ENCODE assay signal across 28 mouse cellular contexts in the genomic region with DNA sequence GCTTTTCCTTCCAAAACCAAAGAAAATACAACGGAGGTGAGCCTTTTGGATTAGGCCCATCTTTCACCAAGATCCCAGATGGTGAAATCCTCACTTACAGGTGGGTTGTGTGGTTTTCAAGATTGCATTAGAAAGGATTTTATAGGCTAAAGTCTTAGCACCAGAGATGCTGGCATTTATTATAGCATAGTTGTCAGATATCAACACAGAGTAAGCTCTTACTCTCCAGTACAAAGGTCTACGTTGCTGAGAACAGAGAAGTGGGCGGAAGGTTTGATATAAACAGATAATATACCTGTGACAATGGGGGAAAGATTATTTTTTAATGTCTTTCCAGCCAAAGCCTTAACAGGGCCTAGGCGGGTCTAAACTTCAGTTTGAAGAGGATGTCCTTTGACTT. TPM values are rescaled to one million over a fixed set of nuclear protein-coding genes. Genes with fewer than 3 reads are reported as not detected.
DNase-seq lines count a peak whose midpoint lies in the region; ATAC-seq lines count a peak whose summit lies in the region.
"Had no signal": no experiment of that assay in that cellular context is flagged by ENCODE, and none has a peak within 500 bp of the region (broad histone marks: within the 10 kb centered on the region; RNA-seq: fewer than 3 reads in every experiment).

No protein-coding gene starts in this region.

- H3K27ac ChIP-seq in hindbrain, embryonic 12.5 days = no peak overlapping the region
- H3K27ac ChIP-seq in hindbrain, embryonic 11.5 days (ENCODE audit: low read depth, low read length) = no peak overlapping the region
- no peak overlapping the region for H3K27ac ChIP-seq in limb, embryonic 12.5 days
- H3K27ac ChIP-seq in limb, embryonic 10.5 days = no peak overlapping the region
- H3K27ac ChIP-seq: lung, embryonic 15.5 days; neural tube, embryonic 12.5 days had no signal

- DNase-seq in hindbrain, embryonic 11.5 days (ENCODE audit: low spot score) = no peak
- no peak for DNase-seq in limb, embryonic 10.5 days (ENCODE audit: low spot score)
- peak; percentile 90 for DNase-seq in fat pad, adult 2 months (ENCODE audit: extremely low read depth, low read depth, low spot score)
- no peak for DNase-seq in heart, adult 11 months
- DNase-seq in embryo, embryonic 9.5 days (ENCODE audit: extremely low spot score) = no peak
- DNase-seq: adrenal gland, postnatal 25 days; B cell, adult 2 months; cerebellum, adult 18-20 months; forebrain, postnatal 0 days; gastrocnemius, postnatal 10 days; heart, adult 18-20 months; heart, postnatal 4 days; kidney, adult 2 months; kidney, postnatal 10 days; layer of hippocampus, postnatal 36 days; left cerebral cortex, postnatal 4 days; right cerebral cortex, adult 18-20 months; spleen, adult 18-20 months; thymus, adult 18-20 months; thymus, postnatal 25 days had no signal

- no peaks in the 10 kb centered on the region for H3K9me3 ChIP-seq in hindbrain, embryonic 12.5 days (replicated peaks)
- H3K9me3 ChIP-seq in hindbrain, embryonic 11.5 days (ENCODE audit: control insufficient read depth, low read length) = no peaks in the 10 kb centered on the region
- H3K9me3 ChIP-seq in limb, embryonic 12.5 days = no peaks in the 10 kb centered on the region
- H3K9me3 ChIP-seq in limb, embryonic 10.5 days (replicated peaks) = no peaks in the 10 kb centered on the region
- H3K9me3 ChIP-seq: lung, embryonic 15.5 days; midbrain, embryonic 10.5 days; neural tube, embryonic 12.5 days had no signal

- H3K27me3 ChIP-seq in hindbrain, embryonic 12.5 days = no peaks in the 10 kb centered on the region
- no peaks in the 10 kb centered on the region for H3K27me3 ChIP-seq in hindbrain, embryonic 11.5 days (ENCODE audit: control insufficient read depth, insufficient read depth, low read length)
- H3K27me3 ChIP-seq in limb, embryonic 12.5 days = no peaks in the 10 kb centered on the region
- no peaks in the 10 kb centered on the region for H3K27me3 ChIP-seq in limb, embryonic 10.5 days (ENCODE audit: low read depth, poor library complexity, severe bottlenecking)
- H3K27me3 ChIP-seq: lung, embryonic 15.5 days; neural tube, embryonic 12.5 days had no signal

- peak overlapping the region; percentile 25 for H3K4me2 ChIP-seq in hindbrain, embryonic 12.5 days (replicated peaks)
- no peak overlapping the region; the same call in 1 of the 2 replicates for H3K4me2 ChIP-seq in hindbrain, embryonic 11.5 days (replicated peaks; ENCODE audit: low read depth, low read length)
- H3K4me2 ChIP-seq in limb, embryonic 12.5 days = peak overlapping the region; percentile 25; the same call in 1 of the 2 replicates
- H3K4me2 ChIP-seq: heart, embryonic 11.5 days; liver, embryonic 11.5 days; lung, embryonic 15.5 days had no signal

- 66% methylated on average over 4 of the region's 4 CpGs for WGBS in hindbrain, embryonic 12.5 days
- 65% methylated on average over 4 of the region's 4 CpGs for WGBS in hindbrain, embryonic 11.5 days
- WGBS in limb, embryonic 12.5 days = 73% methylated on average over 4 of the region's 4 CpGs
- WGBS in limb, embryonic 10.5 days = 82% methylated on average over 4 of the region's 4 CpGs

- no peak overlapping the region for H3K4me3 ChIP-seq in hindbrain, embryonic 12.5 days
- H3K4me3 ChIP-seq in hindbrain, embryonic 11.5 days (ENCODE audit: low read depth, low read length) = no peak overlapping the region
- no peak overlapping the region for H3K4me3 ChIP-seq in limb, embryonic 12.5 days (replicated peaks)
- no peak overlapping the region for H3K4me3 ChIP-seq in limb, embryonic 10.5 days
- H3K4me3 ChIP-seq: lung, embryonic 15.5 days; midbrain, embryonic 10.5 days; myocyte; neural tube, embryonic 12.5 days had no signal

- H3K36me3 ChIP-seq in hindbrain, embryonic 12.5 days = no peaks in the 10 kb centered on the region
- no peaks in the 10 kb centered on the region for H3K36me3 ChIP-seq in hindbrain, embryonic 11.5 days (ENCODE audit: control insufficient read depth, insufficient read depth, low read length)
- H3K36me3 ChIP-seq in limb, embryonic 12.5 days = no peaks in the 10 kb centered on the region
- H3K36me3 ChIP-seq in limb, embryonic 10.5 days = no peaks in the 10 kb centered on the region
- H3K36me3 ChIP-seq: lung, embryonic 15.5 days; midbrain, embryonic 10.5 days; neural tube, embryonic 12.5 days had no signal

- no peak for ATAC-seq in hindbrain, embryonic 12.5 days (ENCODE audit: low FRiP score)
- ATAC-seq in hindbrain, embryonic 11.5 days (ENCODE audit: low FRiP score) = no peak
- ATAC-seq in limb, embryonic 12.5 days (ENCODE audit: insufficient number of reproducible peaks, insufficient read depth, low FRiP score, low TSS enrichment, low read depth) = no peak

- H3K9ac ChIP-seq in hindbrain, embryonic 12.5 days = no peak overlapping the region
- H3K9ac ChIP-seq in hindbrain, embryonic 11.5 days (ENCODE audit: low read depth, low read length) = no peak overlapping the region
- H3K9ac ChIP-seq in limb, embryonic 12.5 days (replicated peaks) = no peak overlapping the region
- H3K9ac ChIP-seq: forebrain, postnatal 0 days; lung, embryonic 15.5 days; neural tube, embryonic 12.5 days had no signal

- H3K4me1 ChIP-seq in hindbrain, embryonic 12.5 days = peaks cover 7% of the 10 kb centered on the region; the same call in 1 of the 2 replicates
- H3K4me1 ChIP-seq in hindbrain, embryonic 11.5 days (replicated peaks; ENCODE audit: control insufficient read depth, insufficient read depth, low read length) = no peaks in the 10 kb centered on the region
- H3K4me1 ChIP-seq in limb, embryonic 12.5 days (replicated peaks) = peaks cover 15% of the 10 kb centered on the region
- peaks cover 13% of the 10 kb centered on the region for H3K4me1 ChIP-seq in limb, embryonic 10.5 days

RNA-seq across cellular contexts. Expression of a gene that starts 57.4 kb away (rescaled TPM):
- polyA plus RNA-seq in hindbrain, embryonic 12.5 days (2016; fragmentation: Nextera tagmentation; extraction: Ambion mirVana) = 7.6 and 9.1 TPM in 2 replicates
- polyA plus RNA-seq in hindbrain, embryonic 11.5 days (2014; fragmentation: Nextera tagmentation; extraction: Ambion mirVana) = 3.0 and 4.0 TPM in 2 replicates
- 3.6 and 3.8 TPM in 2 replicates for polyA plus RNA-seq in limb, embryonic 12.5 days (2016; fragmentation: Nextera tagmentation; extraction: Ambion mirVana)
- polyA plus RNA-seq in limb, embryonic 10.5 days (2016; fragmentation: Nextera tagmentation; extraction: Ambion mirVana) = 5.0 and 7.5 TPM in 2 replicates
